Mouse (Mus musculus) cerebellum, adult (tissue): Measurements from ENCODE around the gene Arid5b.

Experiments used
- ATAC-seq: cut with Nextera tagmentation; 2 replicates; pipeline ENCODE4 v1.9.2; 2017; ENCODE audit warnings: mild to moderate bottlenecking, moderate library complexity, mixed read lengths; ENCODE audit not compliant: insufficient number of reproducible peaks, low FRiP score, low TSS enrichment

Arid5b gene

DNA sequence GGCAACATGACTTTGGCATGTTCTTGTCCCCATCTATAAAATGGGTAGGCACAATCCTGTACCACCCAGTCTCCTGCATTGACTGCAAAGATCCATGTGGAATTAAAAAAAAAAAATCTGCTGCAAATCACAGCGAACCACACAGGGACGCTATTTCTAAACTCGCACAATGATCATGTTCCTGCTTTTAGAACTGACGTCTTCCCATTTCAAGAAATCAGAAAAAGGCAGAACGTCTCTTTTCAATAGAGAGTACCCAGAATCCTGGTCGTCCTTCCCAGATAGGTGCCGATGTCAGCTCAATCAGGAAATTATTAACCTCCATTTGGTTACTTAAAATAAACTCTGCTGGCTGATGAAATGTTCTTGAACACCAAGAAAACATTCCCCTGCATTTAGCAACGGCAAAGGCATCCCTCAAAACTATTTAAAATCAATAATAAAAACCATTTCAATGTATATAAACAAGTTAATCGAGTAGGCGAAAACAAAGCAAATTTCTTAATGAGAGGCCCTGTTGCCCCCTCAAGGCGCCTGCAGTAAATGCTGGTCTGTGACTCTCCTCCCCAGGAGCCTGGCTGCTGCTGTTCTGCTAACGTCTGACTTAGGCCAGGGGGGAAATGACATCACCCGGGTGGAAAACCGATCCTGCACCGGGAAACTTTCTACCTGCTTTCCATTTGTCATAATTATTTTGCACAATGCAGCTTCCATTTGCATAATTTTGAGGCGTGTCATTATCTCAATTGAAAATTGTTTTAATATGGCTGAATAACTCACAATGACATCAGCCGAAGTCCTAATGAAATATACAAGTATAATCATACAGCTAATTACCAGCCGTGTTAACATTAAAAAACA, 3.4 kb downstream of the Arid5b start:
- ATAC-seq = no peak; the same call in 1 of the 2 replicates

DNA sequence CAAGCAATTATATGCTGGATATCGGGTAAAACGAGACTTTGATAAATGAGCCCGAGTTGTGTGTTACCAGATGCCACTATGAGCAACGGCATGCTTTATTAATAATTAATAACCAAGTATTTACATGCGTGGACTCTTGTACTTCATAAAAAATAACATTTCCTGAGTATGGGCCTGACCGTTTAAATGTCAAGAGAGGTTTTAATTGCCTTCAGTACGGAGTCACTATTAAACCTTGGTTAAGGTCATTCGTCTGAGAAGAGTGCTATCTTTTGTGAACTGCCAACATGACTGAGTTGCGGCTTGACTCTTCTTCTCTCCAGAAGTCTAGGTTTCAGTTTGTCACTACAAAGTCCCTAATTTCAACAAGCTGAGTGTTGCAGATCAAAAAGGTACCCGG, 8.8 kb downstream of the Arid5b start:
- ATAC-seq = no peak

DNA sequence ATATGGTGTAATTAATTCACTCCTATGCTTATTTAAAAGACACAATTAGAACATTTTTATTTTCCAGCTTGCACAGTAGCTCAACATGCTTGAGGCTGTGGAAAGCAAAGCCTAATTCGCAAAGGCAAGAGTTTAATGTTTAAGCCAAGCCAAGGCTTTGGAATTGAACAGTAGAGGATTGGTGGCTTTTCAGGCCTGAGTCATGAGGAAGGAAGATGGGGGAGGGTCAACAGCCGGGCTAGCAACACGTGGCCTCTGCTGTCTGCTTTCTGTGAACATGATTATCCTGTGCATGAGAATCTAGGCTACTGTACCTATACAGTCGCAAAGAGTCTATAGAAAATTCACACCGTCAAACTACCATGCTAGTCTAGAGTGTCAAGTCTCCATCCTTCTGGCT, 9.9 kb downstream of the Arid5b start:
- no peak for ATAC-seq

DNA sequence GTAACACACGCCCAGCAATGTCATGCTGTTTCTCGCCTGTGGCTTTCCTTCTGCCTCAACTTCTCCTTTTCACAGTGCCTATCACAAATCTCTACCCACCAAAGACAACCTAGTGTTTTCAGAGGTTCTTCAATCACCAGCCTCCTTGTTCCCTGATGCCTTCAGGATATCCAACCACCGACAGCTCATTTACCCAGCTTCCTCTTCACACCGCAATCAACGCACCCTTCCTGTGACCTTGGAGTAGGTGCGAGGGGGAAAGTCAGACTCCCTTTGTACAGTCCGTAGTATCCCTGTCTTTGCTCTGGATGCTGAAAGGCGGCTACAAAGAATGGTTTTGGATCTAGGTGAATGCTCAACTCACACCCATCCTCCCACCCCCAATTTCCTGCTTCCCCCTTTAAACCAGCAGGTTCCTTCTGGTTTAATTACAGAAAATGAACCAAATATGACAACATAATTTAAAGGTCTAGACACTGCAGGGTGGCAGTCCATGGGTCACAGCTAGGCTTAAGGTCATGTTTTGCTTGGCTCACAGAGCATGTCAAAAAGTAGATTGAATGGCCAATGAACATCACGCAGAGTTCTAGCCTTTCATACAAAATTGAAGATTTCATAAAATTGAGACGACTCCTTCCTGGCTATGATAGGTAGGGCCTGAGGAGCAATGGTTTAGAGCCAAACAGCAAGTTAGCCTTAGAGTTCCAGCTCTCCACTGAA, 14.4 kb downstream of the Arid5b start:
- no peak for ATAC-seq

DNA sequence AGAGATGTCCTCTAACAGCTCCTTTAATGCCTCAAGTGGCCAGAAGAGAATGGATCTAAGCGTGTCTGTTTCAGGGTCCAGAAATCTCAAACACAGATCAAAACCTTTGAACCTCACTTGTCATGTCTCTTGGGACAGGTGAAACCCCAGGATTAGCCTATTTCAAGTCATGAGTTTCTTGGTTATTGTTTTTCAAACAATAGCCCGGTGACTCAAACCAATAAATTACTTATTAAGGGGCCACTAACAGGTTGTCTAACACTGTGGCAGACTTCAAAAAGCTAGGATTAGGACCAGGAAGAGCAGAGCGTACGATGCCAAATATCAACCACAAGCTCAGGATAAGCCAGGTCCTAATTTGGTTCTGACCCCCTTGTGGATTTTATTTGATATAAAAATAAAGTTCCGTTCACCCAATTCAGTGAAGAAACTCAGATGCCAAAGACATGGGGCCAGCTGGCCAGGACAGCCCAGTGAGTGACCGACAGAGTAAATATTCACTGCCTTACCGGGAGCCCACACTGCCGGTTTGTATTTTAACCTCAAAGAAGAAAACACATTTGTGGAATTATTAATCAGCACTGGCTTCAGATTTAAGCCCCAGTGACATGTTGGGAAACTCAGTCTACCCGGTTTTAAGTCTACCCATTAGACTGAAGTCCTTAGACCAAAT, 15.1 kb downstream of the Arid5b start:
- no peak for ATAC-seq

DNA sequence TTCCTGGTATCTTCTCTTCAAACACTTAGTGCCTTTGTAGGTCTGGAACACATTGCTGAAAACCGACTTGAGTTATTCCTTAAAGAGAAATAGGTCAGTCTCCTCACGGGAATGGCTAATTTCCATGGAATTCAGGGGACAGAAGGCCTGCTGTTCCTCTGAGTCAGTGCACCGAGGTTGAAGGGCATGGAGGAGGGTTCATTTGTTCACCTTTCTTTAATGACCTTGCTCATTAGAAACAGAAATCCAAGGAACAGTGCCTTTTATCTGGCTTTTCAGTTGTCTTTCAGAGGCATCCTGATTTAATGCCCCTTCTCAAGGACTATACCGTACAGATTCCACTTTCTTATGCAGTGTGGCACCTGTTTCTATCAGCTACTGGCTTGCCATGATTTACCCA, 18.9 kb downstream of the Arid5b start:
- no peak for ATAC-seq

DNA sequence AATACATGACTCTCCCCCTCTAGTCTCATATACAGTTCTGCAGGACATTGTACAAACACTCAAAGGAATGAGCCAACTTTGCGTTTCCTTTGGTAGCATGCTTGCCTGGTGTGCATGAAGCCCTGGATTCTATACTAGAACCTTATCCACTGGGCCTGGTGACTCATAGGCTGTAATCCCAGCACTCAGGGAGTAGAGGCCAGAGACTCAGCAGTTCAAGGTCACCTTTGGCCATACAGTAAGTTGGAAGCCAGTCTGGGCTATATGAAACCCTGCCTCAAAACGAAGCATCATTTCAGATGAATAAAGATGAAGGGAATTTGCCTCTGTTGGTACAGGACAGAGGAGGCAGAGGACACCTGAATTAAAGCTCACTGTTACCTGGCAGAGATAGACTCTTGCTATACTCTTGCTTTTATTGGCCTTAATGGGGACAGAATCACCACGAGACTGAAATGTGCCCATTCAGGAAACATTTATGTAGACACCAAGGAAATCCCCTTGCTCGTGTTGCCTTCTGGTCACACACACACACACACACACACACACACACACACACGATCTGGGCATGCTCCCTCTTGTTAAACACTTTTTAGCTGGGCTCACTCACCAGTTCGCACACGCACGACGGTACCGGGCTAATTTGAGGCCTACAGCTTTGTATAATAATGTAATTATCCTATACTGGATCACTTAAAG, 21.0 kb downstream of the Arid5b start:
- no peak for ATAC-seq

DNA sequence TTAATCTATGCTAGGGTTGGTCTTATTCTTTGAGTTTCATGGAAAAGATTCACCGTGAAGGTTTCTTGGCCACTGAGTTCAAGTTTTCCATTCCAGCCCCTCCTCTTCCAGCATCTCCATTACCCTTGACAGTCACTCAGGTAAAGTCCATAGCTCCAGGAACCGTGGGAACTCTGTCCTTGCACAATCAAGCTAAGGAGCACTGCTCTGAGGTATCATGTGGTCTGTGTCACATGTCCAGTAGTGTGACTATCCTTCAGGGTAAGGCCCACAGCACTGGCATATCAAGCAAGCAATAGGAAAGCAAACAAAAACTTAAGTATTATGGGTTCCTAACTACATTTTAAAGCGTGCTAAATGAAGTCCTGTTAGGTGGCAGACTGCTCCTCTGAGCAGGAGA, 22.4 kb downstream of the Arid5b start:
- no peak for ATAC-seq

DNA sequence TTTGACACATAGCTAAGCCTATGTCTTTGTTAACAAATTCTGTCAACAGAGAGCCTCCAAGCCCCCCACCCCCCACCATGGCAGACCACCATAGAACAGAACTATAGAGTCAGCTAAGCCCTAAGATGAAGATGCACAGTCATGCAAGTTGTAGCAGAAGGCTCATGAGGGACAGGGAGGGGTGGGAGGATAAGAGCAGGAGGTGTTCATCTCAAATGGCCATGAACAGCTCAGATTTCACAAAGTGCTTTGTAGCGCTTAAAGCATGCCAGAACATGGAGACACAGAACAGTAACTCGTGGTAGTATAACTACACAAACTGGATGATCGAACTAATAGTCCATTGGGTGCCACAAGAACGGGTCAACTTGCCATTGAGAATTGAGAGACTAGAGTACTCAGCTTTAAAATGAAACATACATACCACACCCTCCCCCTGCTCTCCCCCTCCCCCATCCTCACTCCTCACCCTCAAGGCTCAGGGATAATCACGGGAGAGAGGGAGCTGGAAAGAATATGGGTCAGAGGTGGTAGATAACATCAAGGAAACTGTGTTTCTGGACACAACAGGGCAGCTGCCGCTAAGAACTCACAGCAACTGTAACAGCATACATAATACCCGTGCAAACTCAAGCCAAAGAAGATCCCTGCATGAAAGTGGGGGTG, 25.0 kb downstream of the Arid5b start:
- no peak for ATAC-seq

DNA sequence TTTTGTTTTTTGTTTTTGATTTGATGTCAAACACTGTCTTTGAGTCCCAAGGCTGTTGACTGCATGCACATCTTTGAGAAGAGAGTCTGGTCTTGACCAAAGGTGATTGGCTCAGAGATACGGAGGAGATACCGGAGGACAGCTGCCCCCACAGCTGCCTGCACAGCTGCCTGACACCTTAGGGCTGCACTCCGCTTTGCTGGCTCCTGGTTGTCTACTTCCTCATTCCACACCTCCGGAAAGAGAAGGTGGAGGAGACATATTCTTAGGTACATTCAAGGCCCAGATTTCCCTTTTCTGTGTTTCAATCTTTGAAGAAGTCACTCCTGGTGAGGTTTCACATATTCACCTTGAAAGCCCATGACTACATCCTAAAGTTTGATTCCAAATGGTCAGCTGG, 25.9 kb downstream of the Arid5b start:
- ATAC-seq = no peak

DNA sequence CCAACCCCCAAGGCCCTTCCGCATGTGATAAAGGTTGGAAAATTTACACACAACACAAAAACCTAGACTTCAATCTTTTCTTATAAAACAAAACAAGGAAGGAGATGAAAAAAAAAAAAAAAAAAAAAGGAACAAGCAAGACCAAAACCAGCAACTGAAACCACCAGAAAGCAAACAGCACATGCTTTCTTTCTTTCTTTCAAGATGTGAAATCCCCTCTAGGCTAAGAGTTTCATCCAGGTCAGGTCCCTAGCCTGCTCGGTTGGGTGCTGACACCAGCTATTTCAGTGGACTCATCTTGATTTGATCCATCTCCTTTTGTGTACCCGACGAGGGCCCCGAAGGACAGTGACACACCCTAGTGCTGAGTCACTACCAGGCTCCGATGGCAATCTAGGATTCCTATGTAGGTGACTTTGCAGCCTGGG, 29.2 kb downstream of the Arid5b start:
- ATAC-seq = no peak

DNA sequence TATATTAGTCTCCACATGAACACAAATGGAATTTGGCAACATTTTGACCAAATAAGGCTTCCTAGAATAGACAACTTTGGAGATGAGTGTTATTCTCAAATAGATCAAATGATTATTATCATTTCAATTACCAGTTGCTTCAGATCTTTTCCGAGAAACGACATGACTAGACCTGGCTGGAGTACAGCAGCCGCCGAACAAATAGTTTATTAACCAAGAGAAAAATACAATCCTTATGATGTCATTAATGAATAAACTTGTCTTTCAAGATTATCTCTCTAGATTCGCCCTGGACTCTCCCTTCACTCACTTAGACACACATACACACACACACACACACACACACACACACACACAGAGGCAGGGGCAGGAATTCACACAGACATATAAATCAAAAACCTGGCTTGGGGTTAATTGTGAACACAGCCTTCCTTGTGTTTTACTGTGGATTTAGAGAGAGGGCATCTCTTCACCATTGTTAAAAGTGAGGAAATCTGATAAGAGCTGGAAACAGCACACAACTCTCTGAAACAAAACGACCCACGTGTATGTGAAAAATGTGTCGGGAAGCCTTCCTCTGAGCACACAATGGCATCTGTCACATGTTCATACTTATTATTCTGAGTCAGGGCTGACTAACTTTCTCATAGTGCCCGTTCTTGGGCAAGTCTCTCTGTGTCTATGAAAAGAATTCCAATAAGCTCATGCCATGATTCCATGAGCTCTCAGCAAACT, 30.1 kb downstream of the Arid5b start:
- no peak for ATAC-seq

DNA sequence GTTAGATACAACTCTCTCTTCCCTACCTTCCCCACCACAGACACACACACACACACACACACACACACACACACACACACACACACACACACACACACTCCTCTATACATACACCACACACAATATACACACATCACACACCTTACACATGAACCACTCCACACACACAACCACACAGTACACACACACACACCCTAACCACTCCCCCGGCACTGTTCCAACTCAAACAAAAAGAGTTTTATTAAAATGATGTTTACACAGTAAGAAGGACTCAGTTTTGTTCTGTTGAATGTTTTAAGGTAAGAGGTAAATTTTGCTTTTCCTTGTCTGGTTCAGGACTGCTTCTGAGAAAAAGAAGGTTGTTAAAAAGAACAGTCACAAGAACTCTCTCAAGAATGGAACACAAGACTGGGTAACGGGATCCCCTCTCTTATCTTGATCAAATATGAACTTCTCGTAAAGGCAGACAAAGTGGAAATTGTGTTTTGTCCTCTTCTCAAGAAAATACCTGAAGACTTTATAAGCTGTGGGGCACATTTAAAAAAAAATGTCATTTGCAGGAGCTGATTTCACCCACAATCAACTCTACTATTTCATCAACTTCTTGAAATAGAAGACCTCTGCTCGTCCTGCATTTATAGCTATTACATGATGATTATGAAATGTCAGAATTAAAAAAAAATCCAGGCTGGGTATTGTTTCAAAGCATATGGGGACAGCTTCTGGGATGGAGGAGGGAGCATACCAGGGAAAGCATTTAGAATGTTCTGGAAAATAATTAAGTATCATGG, 30.9 kb downstream of the Arid5b start:
- no peak for ATAC-seq

DNA sequence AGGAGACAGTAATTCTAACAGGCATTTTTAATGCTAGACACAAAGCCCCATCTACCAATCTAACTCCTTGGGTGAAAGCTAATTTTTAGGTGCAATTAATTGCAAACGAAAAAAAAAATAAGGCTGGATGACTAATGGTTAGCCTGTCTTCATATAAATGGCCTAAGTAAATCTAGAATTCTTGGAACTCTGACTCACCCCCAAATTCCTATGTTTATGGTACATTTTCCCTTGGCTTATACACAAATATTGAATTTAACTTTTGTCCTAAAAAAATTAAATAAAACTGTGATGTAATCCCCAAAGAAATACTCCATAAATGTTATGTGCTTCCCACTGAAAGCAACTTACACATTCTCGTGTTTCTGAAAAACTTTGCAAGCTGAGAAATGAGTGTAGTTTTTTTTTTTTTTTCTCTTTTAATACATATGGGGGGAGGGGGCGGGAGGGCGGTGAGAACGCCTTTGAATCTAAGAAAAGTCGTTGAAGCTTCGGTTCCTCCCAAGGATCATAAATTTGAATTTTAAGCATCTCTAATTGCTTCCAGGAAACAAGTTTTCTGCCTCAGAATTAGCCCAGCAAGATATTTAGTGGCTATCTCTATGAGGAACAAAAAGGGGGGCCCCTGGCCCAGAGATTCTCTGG, 31.8 kb downstream of the Arid5b start:
- ATAC-seq = no peak

DNA sequence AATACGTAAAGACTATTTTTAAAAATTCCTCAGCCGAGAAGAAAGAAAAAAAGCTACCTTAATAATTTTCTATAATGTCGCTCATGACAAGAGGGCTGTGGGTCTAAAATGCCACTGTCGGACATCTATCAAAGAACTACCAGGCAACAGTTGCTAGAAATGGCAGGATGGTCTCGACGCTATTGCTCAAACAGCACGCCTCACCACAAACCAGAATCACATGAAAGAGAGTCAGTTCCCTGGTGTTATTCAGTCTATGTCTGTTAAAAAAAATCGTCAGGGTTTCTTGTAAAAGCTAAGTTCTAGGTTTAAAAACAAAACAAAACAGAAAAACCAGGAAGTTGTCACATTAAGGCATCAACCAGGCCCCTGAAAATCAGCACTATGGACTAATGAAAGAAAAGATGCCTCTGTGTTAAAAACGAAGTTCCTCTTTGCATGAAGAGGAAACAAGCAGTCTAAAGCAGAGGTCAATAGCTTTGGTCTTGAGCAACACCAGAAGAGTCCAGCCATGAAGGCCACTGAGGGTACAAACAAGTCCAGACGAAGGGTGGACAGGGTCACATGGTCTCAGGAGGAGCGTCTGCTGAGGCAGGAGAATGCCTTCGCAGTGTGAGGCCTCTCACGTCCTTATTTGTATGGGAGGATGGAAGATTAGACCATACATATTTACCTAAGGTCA, 37.6 kb downstream of the Arid5b start:
- ATAC-seq = no peak

DNA sequence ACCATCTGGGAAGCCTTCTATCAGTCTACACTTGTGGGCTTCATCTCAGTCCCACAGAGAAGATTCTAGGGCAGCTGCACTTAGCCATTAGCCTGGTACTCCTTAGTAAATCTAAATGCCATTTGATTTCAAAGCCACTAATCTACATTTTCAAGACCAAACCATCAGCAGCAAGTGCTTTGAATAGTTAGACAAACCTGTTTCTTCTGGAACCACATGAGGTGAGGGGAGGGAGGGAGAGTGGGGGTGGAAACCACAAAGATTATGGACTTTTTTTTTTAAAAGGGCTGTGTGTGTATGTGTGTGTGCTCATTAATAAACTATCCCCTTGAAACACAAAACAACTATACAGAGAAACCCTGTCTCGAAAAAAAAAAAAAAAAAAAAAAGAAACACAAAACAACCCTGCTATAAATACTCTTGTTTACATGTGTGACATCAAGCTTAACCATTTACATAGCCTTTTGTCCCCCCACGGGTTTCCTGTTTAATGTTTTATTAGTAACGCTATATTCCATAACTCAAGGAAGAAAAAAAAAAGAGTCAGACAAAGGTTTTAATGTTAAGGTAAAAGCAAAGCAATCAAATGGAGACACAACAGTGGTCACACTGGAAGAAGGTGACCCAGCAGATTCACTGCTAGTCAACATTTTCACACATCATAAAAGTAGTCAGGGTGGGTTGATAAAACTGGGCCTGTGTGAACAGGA, 38.3 kb downstream of the Arid5b start:
- no peak for ATAC-seq

DNA sequence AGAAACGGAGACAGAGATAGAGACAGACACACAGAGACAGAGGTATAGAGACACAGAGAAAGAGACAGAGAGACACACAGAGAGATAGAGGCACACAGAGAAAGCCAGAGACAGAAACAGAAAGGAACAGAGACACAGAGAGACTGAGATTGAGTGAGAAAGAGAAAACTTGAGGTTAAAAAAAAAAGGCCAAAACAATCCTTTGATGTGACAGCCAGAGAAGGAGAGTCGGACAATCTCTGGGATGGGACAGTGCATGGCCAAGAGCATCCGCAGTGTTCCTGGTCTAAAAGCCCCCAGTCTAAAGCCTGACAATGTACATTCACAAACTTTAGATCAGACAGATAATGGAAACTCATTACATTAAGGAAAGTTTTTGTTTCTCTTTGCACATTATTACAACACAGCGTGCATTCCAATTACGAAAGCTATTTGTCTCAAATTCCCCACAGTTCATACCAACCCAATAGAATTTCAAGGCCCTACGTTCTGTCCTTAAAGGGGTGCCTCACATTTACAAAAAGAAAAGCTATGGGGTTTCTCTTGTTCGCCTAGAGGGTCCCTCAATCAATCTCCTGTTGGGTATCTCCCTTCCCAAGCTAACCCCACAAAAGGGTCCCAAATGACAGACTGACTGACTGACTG, 39.0 kb downstream of the Arid5b start:
- no peak for ATAC-seq
